Mouse (Mus musculus) MEL (cell line): ENCODE data around the gene Xpnpep1.

Experiments used
- CHD1 ChIP-seq: IDR thresholded peaks from 2 replicates; pipeline ENCODE4 v1.6.1; 2012; ENCODE audit warnings: low read depth, mild to moderate bottlenecking, inconsistent platforms, low read length, improper control_type of control experiment
- CHD2 ChIP-seq: IDR thresholded peaks from 2 replicates; pipeline ENCODE4 v1.6.1; 2011; ENCODE audit warnings: low read length, improper control_type of control experiment
- CTCF ChIP-seq, 3 experiments: IDR thresholded peaks in 2 of 3; conservative IDR thresholded peaks in 1 of 3; 2 replicates each; pipeline ENCODE4 v1.5.1; 2011 to 2012; ENCODE audit warnings: low read length in 3 of 3, low read depth in 2 of 3, mild to moderate bottlenecking in 2 of 3, improper control_type of control experiment in 1 of 3, inconsistent platforms in 1 of 3, mixed read lengths in 1 of 3, moderate library complexity in 1 of 3; ENCODE audit not compliant: control insufficient read depth in 1 of 3, insufficient read depth in 1 of 3, poor library complexity in 1 of 3, severe bottlenecking in 1 of 3
- E2F4 ChIP-seq: IDR thresholded peaks from 2 replicates; pipeline ENCODE4 v1.6.1; 2011; ENCODE audit warnings: low read depth, low read length, improper control_type of control experiment, borderline replicate concordance
- EP300 ChIP-seq, 2 experiments: IDR thresholded peaks; 2 replicates each; pipeline ENCODE4 v1.6.1; 2011; ENCODE audit warnings: improper control_type of control experiment in 2 of 2, low read length in 2 of 2, low read depth in 1 of 2, mild to moderate bottlenecking in 1 of 2
- GABPA ChIP-seq: IDR thresholded peaks from 2 replicates; pipeline ENCODE4 v1.6.1; 2012; ENCODE audit warnings: low read depth, mild to moderate bottlenecking, inconsistent platforms, low read length, improper control_type of control experiment, moderate library complexity
- HCFC1 ChIP-seq: IDR thresholded peaks from 2 replicates; pipeline ENCODE4 v1.6.1; 2012; ENCODE audit warnings: low read depth, mild to moderate bottlenecking, inconsistent platforms, low read length, improper control_type of control experiment, moderate library complexity
- MAX ChIP-seq: IDR thresholded peaks from 2 replicates; pipeline ENCODE4 v1.6.1; 2011; ENCODE audit warnings: low read length, improper control_type of control experiment
- MYB ChIP-seq: IDR thresholded peaks from 2 replicates; pipeline ENCODE4 v1.6.1; 2011; ENCODE audit warnings: mild to moderate bottlenecking, low read depth, low read length, improper control_type of control experiment
- POLR2A ChIP-seq, 2 experiments: IDR thresholded peaks; 2 replicates each; pipeline ENCODE4 v1.6.1; 2011 to 2012; ENCODE audit warnings: low read length in 2 of 2, mild to moderate bottlenecking in 2 of 2, control low read depth in 1 of 2, improper control_type of control experiment in 1 of 2, low read depth in 1 of 2, moderate library complexity in 1 of 2; ENCODE audit not compliant: control insufficient read depth in 1 of 2, insufficient read depth in 1 of 2, poor library complexity in 1 of 2
- POLR2AphosphoS2 ChIP-seq: IDR thresholded peaks from 2 replicates; pipeline ENCODE4 v1.6.1; 2011; ENCODE audit warnings: low read length, improper control_type of control experiment
- TAL1 ChIP-seq: IDR thresholded peaks from 2 replicates; pipeline ENCODE4 v1.6.1; 2012; ENCODE audit warnings: mild to moderate bottlenecking, inconsistent platforms, low read length, moderate library complexity, mixed read lengths
- TCF12 ChIP-seq: IDR thresholded peaks from 2 replicates; pipeline ENCODE4 v1.6.1; 2014; ENCODE audit warnings: low read depth, mild to moderate bottlenecking, inconsistent platforms, low read length, improper control_type of control experiment, moderate library complexity

DNA sequence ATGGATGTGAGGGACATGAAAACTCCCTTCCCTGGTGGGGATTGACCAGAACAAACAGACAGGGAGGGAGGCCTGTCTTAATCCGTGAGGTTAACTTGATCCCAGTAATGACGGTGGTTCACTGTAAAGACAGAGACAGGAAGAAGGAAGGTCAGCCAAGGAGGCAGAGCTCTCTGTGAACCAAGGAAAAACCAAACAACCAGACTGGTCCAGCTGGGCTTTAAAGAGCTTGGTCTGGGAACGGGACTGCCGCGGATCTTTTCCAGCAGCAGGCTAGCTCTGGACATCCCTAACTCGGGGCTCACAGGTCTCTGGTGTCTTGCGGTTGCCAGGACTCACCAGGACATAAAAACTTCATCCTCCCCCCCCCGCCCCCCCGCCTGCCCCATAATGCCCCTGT is 26.5 kb upstream of the Xpnpep1 start:
- TF ChIP-seq GABPA (no peak), E2F4 (no peak), CTCF (IDR thresholded peaks at IDR 0.05 in 2 of 3, conservative IDR thresholded peaks at IDR 0.05 in 1 of 3; ENCODE audit: control insufficient read depth in 1 of 3, insufficient read depth in 1 of 3, low read depth in 2 of 3, low read length in 3 of 3, poor library complexity in 1 of 3, severe bottlenecking in 1 of 3) (no peak), CHD2 (no peak), MAX (no peak), MYB (no peak), POLR2A (IDR thresholded peaks at IDR 0.05; ENCODE audit: control insufficient read depth in 1 of 2, insufficient read depth in 1 of 2, low read depth in 1 of 2, low read length in 2 of 2, poor library complexity in 1 of 2) (no peak), TAL1 (no peak), EP300 (IDR thresholded peaks at IDR 0.05; ENCODE audit: low read depth in 1 of 2, low read length in 2 of 2) (no peak), CHD1 (no peak), TCF12 (no peak), HCFC1 (no peak), POLR2AphosphoS2 (no peak)
